Mouse (Mus musculus) small intestine, adult 2 months (tissue): ENCODE measurements at regions not wholly inside any gene's neighbourhood (a gene's known extent, or its start where the extent isn't known, plus 50 kb on each side); places are given as distances from the start of the nearest gene placed in this dataset.

Source experiments
- CTCF ChIP-seq: fragments of 200-500 bp; IDR thresholded peaks from 2 replicates; pipeline ENCODE4 v1.5.1; 2012; ENCODE audit warnings: low read depth, mild to moderate bottlenecking, control low read depth, inconsistent platforms, low read length, moderate library complexity, mixed read lengths; ENCODE audit not compliant: insufficient replicate concordance, insufficient read length; ENCODE audit errors: extremely low read depth
- POLR2A ChIP-seq: fragments of 200-500 bp; IDR thresholded peaks from 2 replicates; pipeline ENCODE4 v1.6.1; 2012; ENCODE audit warnings: low read depth, mild to moderate bottlenecking, control low read depth, inconsistent platforms, low read length, moderate library complexity

GRCm38 (mm10) chr11:114567045-114567780, 101.1 kb upstream of the Rpl38 start:
- TF ChIP-seq CTCF, result no peak
- no peak for TF ChIP-seq POLR2A
